Mouse (Mus musculus): ENCODE measurements at regions not wholly inside any gene's neighbourhood (a gene's known extent, or its start where the extent isn't known, plus 50 kb on each side); places are given as distances from the start of the nearest gene placed in this dataset.
"Not testable (repeated sequence)": the region's sequence is repeated elsewhere in the genome, so short reads cannot be mapped to it uniquely, and the experiment has no call there.

DNA sequence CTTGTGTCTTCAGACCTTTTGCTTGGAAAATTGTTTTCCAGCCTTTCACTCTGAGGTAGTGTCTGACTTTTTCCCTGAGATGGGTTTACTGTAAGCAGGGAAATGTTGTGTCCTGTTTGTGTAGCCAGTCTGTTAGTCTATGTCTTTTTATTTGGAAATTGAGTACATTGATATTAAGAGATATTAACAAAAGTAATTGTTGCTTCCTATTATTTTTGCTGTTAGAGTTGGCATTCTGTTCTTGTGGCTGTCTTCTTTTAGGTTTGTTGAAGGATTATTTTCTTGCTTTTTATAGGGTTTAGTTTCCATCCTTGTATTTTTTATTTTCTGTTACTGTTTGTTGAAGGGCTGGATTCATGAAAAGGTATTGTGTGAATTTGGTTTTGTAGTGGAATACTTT is 179.6 kb downstream of the Gm6760 start:
- not testable (repeated sequence) for TF ChIP-seq CTCF (IDR thresholded peaks at IDR 0.05; ENCODE audit: low read depth); EP300 (optimal IDR thresholded peaks at IDR 0.05)
